Mouse (Mus musculus) intestine, embryonic 14.5 days (tissue): ENCODE results near the gene Hist1h1b. TPM values are rescaled to one million over a fixed set of nuclear protein-coding genes. Genes with fewer than 3 reads are reported as not detected.
"Not testable (repeated sequence)": the region's sequence is repeated elsewhere in the genome, so short reads cannot be mapped to it uniquely, and the experiment has no call there.

Experiments
- ATAC-seq: fragments of 200-750 bp; cut with Nextera tagmentation; replicated peaks from 2 replicates; pipeline ENCODE4 v1.8.0; 2017; ENCODE audit warnings: low read depth, moderate number of reproducible peaks, moderate TSS enrichment, moderate library complexity; ENCODE audit not compliant: low FRiP score, low TSS enrichment
- DNase-seq: peaks from one replicate; pipeline ENCODE4 v3.0.0-alpha.2; 2018; ENCODE audit warnings: low spot score
- H3K27ac ChIP-seq: fragments of 300-500 bp; sonication (generic); 2 replicates; pipeline ENCODE4 v1.5.1; 2014; ENCODE audit warnings: low read depth, mild to moderate bottlenecking, control low read depth
- H3K27me3 ChIP-seq: fragments of 300-500 bp; sonication (generic); replicated peaks from 2 replicates; pipeline ENCODE4 v1.6.1; 2014; ENCODE audit warnings: low read length, control low read depth; ENCODE audit not compliant: control insufficient read depth, insufficient read depth
- H3K36me3 ChIP-seq: fragments of 300-500 bp; sonication (generic); 2 replicates; pipeline ENCODE4 v1.6.1; 2014; ENCODE audit warnings: low read length, control low read depth; ENCODE audit not compliant: control insufficient read depth, insufficient read depth
- H3K4me1 ChIP-seq: fragments of 300-500 bp; sonication (generic); replicated peaks from 2 replicates; pipeline ENCODE4 v1.6.1; 2014; ENCODE audit warnings: low read length, control low read depth, mixed read lengths; ENCODE audit not compliant: control insufficient read depth, insufficient read depth
- H3K4me2 ChIP-seq: fragments of 300-500 bp; sonication (generic); 2 replicates; pipeline ENCODE4 v1.6.1; 2014; ENCODE audit warnings: low read length
- H3K4me3 ChIP-seq: fragments of 300-500 bp; sonication (generic); 2 replicates; pipeline ENCODE4 v1.5.1; 2014; ENCODE audit warnings: low read depth, low read length, control low read depth, mixed read lengths
- H3K9ac ChIP-seq: fragments of 300-500 bp; sonication (generic); 2 replicates; pipeline ENCODE4 v1.6.1; 2014; ENCODE audit warnings: mild to moderate bottlenecking, low read length
- H3K9me3 ChIP-seq: fragments of 300-500 bp; sonication (generic); 2 replicates; pipeline ENCODE4 v1.6.1; 2016; ENCODE audit warnings: low read length, control low read depth; ENCODE audit not compliant: control insufficient read depth
- WGBS: fragments of 180-500 bp; shearing (Covaris S2); extraction: QIAGEN DNeasy Blood & Tissue Kit; methylation state at CpG from one replicate; pipeline ENCODE4 v1.1.7; 2014; 5-methylcytosine and 5-hydroxymethylcytosine counted together
- polyA plus RNA-seq: library from polyadenylated mRNA; unstranded; fragments of >200 nt; fragmentation: Nextera tagmentation; extraction: Ambion mirVana; gene quantifications from 2 replicates; pipeline ENCODE4 v1.2.1, GENCODE M21; 2014

Hist1h1b gene
- polyA plus RNA-seq, 1 experiment from 2014 or later, result 16.0 TPM

DNA sequence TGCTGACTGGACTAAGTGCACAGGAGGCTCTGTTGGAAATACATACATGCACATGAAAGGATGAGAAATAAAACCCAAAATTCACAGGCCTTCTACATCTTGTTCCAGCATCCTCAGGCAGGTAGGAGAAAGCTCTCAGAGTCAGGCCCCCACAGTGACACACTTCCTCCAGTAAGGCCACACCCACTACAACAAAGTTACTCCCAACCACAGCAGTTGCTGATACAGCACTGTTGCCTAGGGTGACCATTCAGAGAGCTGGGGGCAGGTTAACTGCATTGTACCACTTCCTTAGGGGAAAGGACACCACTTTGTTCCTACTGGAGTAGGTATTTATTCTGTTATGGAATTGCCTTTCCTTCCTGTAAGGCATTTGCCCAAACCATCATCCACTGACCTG lies 16.7 kb upstream of the Hist1h1b start:
- not testable (repeated sequence) for H3K27ac ChIP-seq, H3K36me3 ChIP-seq, H3K4me3 ChIP-seq, H3K27me3 ChIP-seq, H3K9ac ChIP-seq, H3K4me2 ChIP-seq, H3K4me1 ChIP-seq, ATAC-seq, H3K9me3 ChIP-seq, DNase-seq

DNA sequence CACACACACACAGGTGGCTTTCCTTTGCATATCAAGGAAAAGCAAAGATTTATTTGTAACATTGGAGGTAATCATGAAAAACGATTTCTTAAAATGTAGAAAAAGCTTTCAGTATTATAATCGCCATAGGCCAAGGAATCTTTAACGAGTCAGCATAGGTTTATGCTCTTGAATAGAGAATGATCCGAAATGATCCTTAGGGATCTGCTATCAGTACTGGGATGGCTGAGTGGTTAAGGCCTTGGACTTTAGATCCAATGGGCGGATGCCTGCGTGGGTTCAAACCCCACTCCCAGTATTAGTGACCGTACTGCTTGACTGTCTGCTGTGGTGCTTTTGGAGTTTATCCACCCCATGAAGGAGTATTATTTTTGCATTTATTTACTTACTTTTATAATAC lies 15.2 kb upstream of the Hist1h1b start:
- no peaks in the 10 kb centered on the region for H3K36me3 ChIP-seq
- H3K9me3 ChIP-seq, result no peaks in the 10 kb centered on the region
- peaks cover 4% of the 10 kb centered on the region; the same call in 1 of the 2 replicates for H3K4me1 ChIP-seq
- no peak overlapping the region for H3K4me2 ChIP-seq
- 90% methylated on average over 7 of the region's 7 CpGs for WGBS
- H3K27me3 ChIP-seq, result no peaks in the 10 kb centered on the region
- H3K9ac ChIP-seq, result no peak overlapping the region
- H3K4me3 ChIP-seq, result no peak overlapping the region
- ATAC-seq (no peak), DNase-seq (no peak)
- no peak overlapping the region for H3K27ac ChIP-seq

DNA sequence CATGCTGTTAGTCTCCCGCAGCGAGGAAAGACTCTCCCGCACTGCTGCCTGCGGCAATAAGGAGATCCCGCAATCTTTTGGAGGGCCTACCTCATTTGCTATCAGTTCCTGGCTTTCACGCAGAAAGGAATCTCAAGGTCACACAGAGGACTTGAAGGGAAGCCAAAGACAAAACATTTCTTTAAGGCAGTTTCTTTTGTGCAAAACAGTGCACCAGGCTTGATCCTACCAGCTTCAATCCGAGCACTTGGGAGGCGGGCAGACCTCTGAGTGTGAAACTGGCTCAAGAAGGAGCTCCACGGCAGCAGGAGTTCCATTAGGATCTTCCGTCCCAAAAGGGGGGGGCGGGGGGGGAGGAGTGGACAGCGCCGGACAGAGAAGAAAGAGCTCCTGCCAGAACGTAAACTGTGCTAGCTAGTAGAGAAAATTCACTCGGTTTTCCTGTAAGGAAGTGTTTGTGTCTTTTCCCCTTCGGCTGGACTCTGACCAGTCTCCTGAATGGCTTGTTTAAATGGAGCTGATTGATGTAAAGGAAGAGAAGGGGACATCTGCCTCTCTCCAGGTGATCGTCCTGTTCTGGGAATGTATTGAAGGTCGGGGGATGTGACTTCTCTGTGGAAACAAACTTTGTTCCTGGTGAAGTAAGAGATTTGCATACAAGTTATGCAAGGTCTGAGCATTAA lies 10.3 kb upstream of the Hist1h1b start:
- ATAC-seq, result no peak
- H3K27ac ChIP-seq, result peak overlapping the region; percentile 44; the same call in 1 of the 2 replicates
- peak overlapping the region; percentile 34 for H3K9ac ChIP-seq
- H3K27me3 ChIP-seq, result no peaks in the 10 kb centered on the region
- H3K4me2 ChIP-seq, result peak overlapping the region; percentile 51
- peak overlapping the region; percentile 16 for H3K4me3 ChIP-seq
- H3K9me3 ChIP-seq, result no peaks in the 10 kb centered on the region
- H3K36me3 ChIP-seq, result no peaks in the 10 kb centered on the region
- WGBS, result 8% methylated on average over 17 of the region's 18 CpGs
- peak; percentile 68 for DNase-seq
- H3K4me1 ChIP-seq, result peaks cover 21% of the 10 kb centered on the region

DNA sequence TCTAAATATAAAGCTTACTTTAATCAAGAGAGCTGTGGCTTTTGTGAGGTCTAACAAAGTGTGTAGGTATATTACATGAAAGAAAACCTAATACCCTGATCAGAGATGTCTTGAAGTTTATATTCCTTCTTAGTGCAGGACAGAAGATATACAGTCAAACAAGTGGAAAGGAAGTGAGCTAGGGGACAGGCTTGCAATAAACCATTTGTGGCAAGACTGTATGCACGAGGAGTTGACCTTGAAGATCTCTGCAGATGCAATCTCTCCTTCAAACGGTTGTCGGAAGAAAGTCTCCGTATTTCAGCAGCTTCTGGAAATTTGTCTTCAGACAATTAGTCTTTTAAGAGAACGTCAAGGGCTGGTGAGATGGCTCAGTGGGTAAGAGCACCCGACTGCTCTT lies 9.5 kb upstream of the Hist1h1b start:
- Histone ChIP-seq H3K36me3 (no peaks in the 10 kb centered on the region), H3K27ac (no peak overlapping the region), H3K9ac (no peak overlapping the region), H3K27me3 (no peaks in the 10 kb centered on the region), H3K4me2 (no peak overlapping the region), H3K4me3 (no peak overlapping the region), H3K4me1 (peaks cover 24% of the 10 kb centered on the region), H3K9me3 (no peaks in the 10 kb centered on the region)
- ATAC-seq, result no peak
- WGBS, result 38% methylated on average over 6 of the region's 6 CpGs
- peak; percentile 50 for DNase-seq

DNA sequence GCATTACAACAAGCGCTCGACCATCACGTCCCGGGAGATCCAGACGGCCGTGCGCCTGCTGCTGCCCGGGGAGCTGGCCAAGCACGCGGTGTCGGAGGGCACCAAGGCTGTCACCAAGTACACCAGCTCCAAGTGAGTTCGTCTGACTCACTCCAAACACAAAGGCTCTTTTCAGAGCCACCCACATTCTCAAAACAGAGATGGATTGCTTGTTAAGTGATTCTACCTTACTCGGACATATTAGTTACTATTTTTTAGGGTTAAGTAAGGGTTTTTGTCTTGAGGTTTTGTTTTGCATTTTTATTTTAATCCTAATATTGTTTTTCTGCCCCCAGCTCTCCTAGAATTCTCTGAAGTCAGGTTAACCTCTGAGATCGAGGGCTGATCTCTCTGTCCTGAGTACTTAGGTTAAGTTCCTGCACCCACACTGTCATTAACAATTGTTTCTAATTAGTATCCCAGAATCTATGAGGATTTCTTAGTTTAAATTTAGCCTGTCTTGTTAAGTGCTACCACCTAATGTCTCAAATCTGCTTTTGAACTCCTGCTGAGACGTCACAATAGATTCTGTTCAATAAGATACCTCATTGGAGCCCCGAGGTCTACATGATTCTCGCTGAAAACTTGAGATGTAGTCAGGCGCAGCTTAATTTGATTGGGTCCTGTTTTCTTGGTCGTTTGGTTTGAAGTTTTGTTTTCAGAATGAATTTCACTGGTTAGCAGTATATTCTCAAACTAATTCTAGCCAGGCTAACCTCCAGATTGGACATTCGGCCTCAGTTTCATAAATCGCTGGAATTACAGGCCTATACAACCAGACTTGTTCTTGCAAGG lies 7.6 kb upstream of the Hist1h1b start:
- Histone ChIP-seq H3K27ac (peak overlapping the region; percentile 88), H3K27me3 (no peaks in the 10 kb centered on the region), H3K9me3 (no peaks in the 10 kb centered on the region), H3K4me3 (peak overlapping the region; percentile 21), H3K36me3 (no peaks in the 10 kb centered on the region), H3K9ac (peak overlapping the region; percentile 47), H3K4me2 (peak overlapping the region; percentile 55), H3K4me1 (peaks cover 31% of the 10 kb centered on the region)
- ATAC-seq, result no peak; the same call in 1 of the 2 replicates
- DNase-seq, result peak; percentile 51
- WGBS, result 24% methylated on average over 14 of the region's 21 CpGs

DNA sequence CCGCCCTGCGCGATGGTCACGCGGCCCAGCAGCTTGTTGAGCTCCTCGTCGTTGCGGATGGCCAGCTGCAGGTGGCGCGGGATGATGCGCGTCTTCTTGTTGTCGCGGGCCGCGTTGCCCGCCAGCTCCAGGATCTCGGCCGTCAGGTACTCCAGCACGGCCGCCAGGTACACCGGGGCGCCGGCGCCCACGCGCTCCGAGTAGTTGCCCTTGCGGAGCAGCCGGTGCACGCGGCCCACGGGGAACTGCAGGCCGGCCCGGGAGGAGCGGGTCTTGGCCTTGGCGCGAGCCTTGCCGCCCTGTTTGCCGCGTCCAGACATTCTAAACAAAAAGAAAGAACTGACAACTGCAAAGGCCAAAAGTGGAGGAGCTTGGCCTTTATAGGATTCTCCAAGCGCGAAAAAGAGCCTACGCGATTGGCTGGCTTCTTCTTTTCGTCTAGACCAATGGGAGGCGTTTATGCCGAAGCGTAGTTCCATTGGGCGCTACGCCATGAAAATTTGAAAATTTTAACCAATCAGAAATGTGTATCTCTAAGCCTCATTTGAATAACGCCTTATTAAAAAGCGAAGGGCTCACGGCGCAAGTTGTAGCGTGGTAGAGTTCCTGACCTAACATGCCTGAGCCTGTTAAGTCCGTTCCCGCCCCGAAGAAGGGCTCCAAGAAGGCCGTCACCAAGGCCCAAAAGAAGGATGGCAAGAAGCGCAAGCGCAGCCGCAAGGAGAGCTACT lies 6.6 kb upstream of the Hist1h1b start, which contains the start of the genes Hist1h2an and Hist1h2bp:
Hist1h2an (minus strand) TSS at position 320 of the 731 bp plus-strand sequence.
Hist1h2bp (plus strand) TSS at position 563 of the 731 bp plus-strand sequence.
- peak within 1 kb of the TSS; percentile 63 for H3K9ac ChIP-seq
- DNase-seq, result peak; percentile 93
- H3K4me1 ChIP-seq, result peaks cover 31% of the 10 kb centered on the region
- H3K27ac ChIP-seq, result peak within 1 kb of the TSS; percentile 88
- WGBS, result 0% methylated on average over 35 of the region's 63 CpGs
- H3K27me3 ChIP-seq, H3K36me3 ChIP-seq, H3K9me3 ChIP-seq: not testable (repeated sequence)
- peak within 1 kb of the TSS; percentile 55 for H3K4me2 ChIP-seq
- peak within 1 kb of the TSS; percentile 36 for H3K4me3 ChIP-seq
- peak; percentile 94 for ATAC-seq

DNA sequence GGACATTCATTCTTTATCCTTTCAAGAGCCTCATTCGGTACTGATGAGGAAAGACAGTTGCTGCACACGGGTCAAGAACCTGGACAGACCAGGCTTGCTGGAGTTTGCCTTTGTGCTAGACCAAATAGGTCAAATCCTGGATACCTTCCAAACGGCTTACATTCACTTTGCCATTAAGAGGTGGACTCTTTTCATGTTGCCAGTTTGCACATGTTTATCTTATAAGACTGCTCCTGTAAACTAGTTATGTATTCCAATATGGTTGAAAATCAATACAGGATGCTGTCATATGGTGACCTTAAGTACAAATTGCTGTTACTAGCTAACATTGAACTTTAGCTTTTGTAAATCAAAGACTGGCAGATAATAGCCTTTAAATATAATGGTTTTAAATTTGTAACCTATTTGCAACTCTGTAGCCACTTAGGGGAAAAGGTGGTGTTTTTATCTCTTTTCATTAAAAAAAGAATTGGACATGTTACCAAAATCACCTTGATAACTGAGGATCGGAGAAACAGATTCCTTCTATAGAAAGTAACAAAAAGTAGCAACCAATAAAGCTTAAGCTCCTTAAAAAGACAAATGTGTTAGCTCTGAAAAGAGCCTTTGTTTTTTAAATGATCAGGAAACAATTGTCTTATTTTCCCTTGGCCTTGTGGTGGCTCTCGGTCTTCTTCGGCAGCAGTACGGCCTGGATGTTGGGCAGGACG lies 5.9 kb upstream of the Hist1h1b start:
- 4% methylated on average over 8 of the region's 8 CpGs for WGBS
- DNase-seq, result peak; percentile 65
- H3K9me3 ChIP-seq, result no peaks in the 10 kb centered on the region

DNA sequence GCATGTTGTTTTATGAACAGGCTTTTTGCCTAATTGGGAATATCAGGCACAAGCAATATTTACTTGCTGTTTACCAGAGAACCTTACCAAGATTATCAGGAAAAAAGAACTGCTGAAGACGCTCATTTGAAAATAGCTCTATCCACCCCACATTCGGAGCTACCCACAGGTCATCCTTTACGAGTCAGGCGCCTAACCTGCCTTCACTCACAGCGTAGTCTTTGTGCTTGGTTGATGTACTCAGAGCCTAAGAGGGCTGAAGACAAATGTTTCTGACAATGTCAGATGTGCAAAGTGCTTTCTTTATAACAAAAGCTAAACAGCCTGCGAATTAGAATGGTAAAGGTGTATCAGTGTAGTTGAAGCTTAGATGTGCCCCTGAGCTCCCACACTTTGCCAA lies 3.9 kb upstream of the Hist1h1b start:
- 26% methylated on average over 6 of the region's 6 CpGs for WGBS
- DNase-seq, result no peak

More for the DNA sequence above, 5.9 kb upstream of the Hist1h1b start:
- Histone ChIP-seq H3K9ac (peak overlapping the region; percentile 63), H3K4me2 (peak overlapping the region; percentile 55), H3K27me3 (no peaks in the 10 kb centered on the region), H3K36me3 (no peaks in the 10 kb centered on the region), H3K27ac (peak overlapping the region; percentile 88), H3K4me3 (peak overlapping the region; percentile 36), H3K4me1 (peaks cover 31% of the 10 kb centered on the region)
- no peak for ATAC-seq

More for the DNA sequence above, 3.9 kb upstream of the Hist1h1b start:
- Histone ChIP-seq H3K4me2 (peak overlapping the region; percentile 61), H3K4me1 (peaks cover 25% of the 10 kb centered on the region), H3K27ac (peak overlapping the region; percentile 92), H3K36me3 (no peaks in the 10 kb centered on the region), H3K9ac (peak overlapping the region; percentile 54), H3K27me3 (no peaks in the 10 kb centered on the region), H3K9me3 (no peaks in the 10 kb centered on the region), H3K4me3 (no peak overlapping the region)
- no peak for ATAC-seq
